Comparison of ENCODE assay signal across 29 mouse cellular contexts in genomic region chr16:45946335-45946734, GRCm38 (mm10). TPM values are rescaled to one million over a fixed set of nuclear protein-coding genes. Genes with fewer than 3 reads are reported as not detected.
A peak's percentile ranks its signal among the peaks of the same experiment; 100 is the strongest.
DNase-seq lines count a peak whose midpoint lies in the region; ATAC-seq and TF ChIP-seq lines count a peak whose summit lies in the region.
"Had no signal": no experiment of that assay in that cellular context is flagged by ENCODE, and none has a peak within 500 bp of the region (broad histone marks: within the 10 kb centered on the region; RNA-seq: fewer than 3 reads in every experiment).

No protein-coding gene starts in this region.

- H3K79me2 ChIP-seq in liver, adult 2 months (ENCODE audit: control insufficient read depth, insufficient read depth, low read length), result peaks cover 20% of the 10 kb centered on the region

- no peak for TF ChIP-seq EP300 in liver, postnatal 0 days (IDR thresholded peaks at IDR 0.05; ENCODE audit: low read depth)

- H3K4me1 ChIP-seq in kidney, adult 2 months (ENCODE audit: control insufficient read depth, insufficient read depth, low read length), result peaks cover 34% of the 10 kb centered on the region
- H3K4me1 ChIP-seq in liver, adult 2 months (ENCODE audit: control insufficient read depth, insufficient read depth, low read length), result peaks cover 15% of the 10 kb centered on the region
- no peaks in the 10 kb centered on the region for H3K4me1 ChIP-seq in liver, embryonic 11.5 days (replicated peaks; ENCODE audit: control insufficient read depth, insufficient read depth, low read length)
- no peaks in the 10 kb centered on the region for H3K4me1 ChIP-seq in liver, postnatal 0 days (ENCODE audit: insufficient read depth)
- H3K4me1 ChIP-seq: heart, embryonic 12.5 days; hindbrain, embryonic 15.5 days; megakaryocyte, embryonic 14.5 days; midbrain, embryonic 12.5 days had no signal

- TF ChIP-seq CTCF in kidney, adult 2 months (conservative IDR thresholded peaks at IDR 0.05; ENCODE audit: insufficient read depth, insufficient read length, low read depth, low read length), result no peak
- no peak for TF ChIP-seq CTCF in liver, adult 2 months (IDR thresholded peaks at IDR 0.05; ENCODE audit: low read depth, low read length)
- TF ChIP-seq CTCF in liver, postnatal 0 days (IDR thresholded peaks at IDR 0.05; ENCODE audit: low read depth), result no peak

- H3K27me3 ChIP-seq in kidney, adult 2 months (replicated peaks; ENCODE audit: control insufficient read depth, insufficient read depth, low read length), result no peaks in the 10 kb centered on the region
- no peaks in the 10 kb centered on the region for H3K27me3 ChIP-seq in liver, adult 2 months (ENCODE audit: control insufficient read depth, insufficient read depth, low read length)
- H3K27me3 ChIP-seq in liver, embryonic 11.5 days (replicated peaks; ENCODE audit: control insufficient read depth, insufficient read depth, low read length), result no peaks in the 10 kb centered on the region
- no peaks in the 10 kb centered on the region for H3K27me3 ChIP-seq in liver, postnatal 0 days (ENCODE audit: insufficient read depth, low read length)
- H3K27me3 ChIP-seq: embryonic facial prominence, embryonic 13.5 days; heart, embryonic 12.5 days; hindbrain, embryonic 15.5 days; limb, embryonic 12.5 days; midbrain, embryonic 12.5 days; neural tube, embryonic 13.5 days had no signal

- no peak for TF ChIP-seq POLR2A in kidney, adult 2 months (IDR thresholded peaks at IDR 0.05; ENCODE audit: low read depth, low read length)
- TF ChIP-seq POLR2A in liver, adult 2 months (IDR thresholded peaks at IDR 0.05; ENCODE audit: extremely low read depth, insufficient read depth, low read length), result no peak

- H3K9me3 ChIP-seq in liver, embryonic 11.5 days (ENCODE audit: control insufficient read depth, low read length), result no peaks in the 10 kb centered on the region
- no peaks in the 10 kb centered on the region for H3K9me3 ChIP-seq in liver, postnatal 0 days (ENCODE audit: low read length)
- H3K9me3 ChIP-seq: embryonic facial prominence, embryonic 13.5 days; heart, embryonic 12.5 days; hindbrain, embryonic 15.5 days; limb, embryonic 12.5 days; midbrain, embryonic 12.5 days; neural tube, embryonic 13.5 days had no signal

- WGBS in kidney, adult 2 months, result 66% methylated on average over 2 of the region's 2 CpGs
- 28% methylated on average over 2 of the region's 2 CpGs for WGBS in liver, adult 2 months
- WGBS in liver, embryonic 11.5 days, result 83% methylated on average over 2 of the region's 2 CpGs
- 77% methylated on average over 2 of the region's 2 CpGs for WGBS in liver, postnatal 0 days (ENCODE audit: insufficient replicate concordance)

- H3K4me3 ChIP-seq in kidney, adult 2 months (ENCODE audit: insufficient read depth, low read depth, low read length), result peak overlapping the region; percentile 51
- peak overlapping the region; percentile 54 for H3K4me3 ChIP-seq in liver, adult 2 months (ENCODE audit: insufficient read depth, low read depth, low read length)
- H3K4me3 ChIP-seq in liver, embryonic 11.5 days (ENCODE audit: low read depth, low read length), result no peak overlapping the region
- H3K4me3 ChIP-seq in liver, postnatal 0 days (ENCODE audit: low read depth, low read length), result no peak overlapping the region
- H3K4me3 ChIP-seq: embryonic facial prominence, embryonic 13.5 days; erythroblast, embryonic 14.5 days; heart, adult 2 months; heart, embryonic 12.5 days; hindbrain, embryonic 15.5 days; layer of hippocampus, adult 2 months; left cerebral cortex, adult 2 months; limb, embryonic 12.5 days; megakaryocyte, embryonic 14.5 days; midbrain, embryonic 12.5 days; neural tube, embryonic 13.5 days had no signal

- H3K27ac ChIP-seq in kidney, adult 2 months (ENCODE audit: insufficient read depth, low read depth, low read length), result peak overlapping the region; percentile 99
- H3K27ac ChIP-seq in liver, adult 2 months (replicated peaks; ENCODE audit: insufficient read depth, low read depth, low read length), result peak overlapping the region; percentile 86
- H3K27ac ChIP-seq in liver, embryonic 11.5 days (ENCODE audit: low read depth, low read length), result no peak overlapping the region
- H3K27ac ChIP-seq in liver, postnatal 0 days (ENCODE audit: low read depth), result peak overlapping the region; percentile 16
- H3K27ac ChIP-seq: embryonic facial prominence, embryonic 13.5 days; heart, adult 2 months; hindbrain, embryonic 15.5 days; layer of hippocampus, adult 2 months; left cerebral cortex, adult 2 months; limb, embryonic 12.5 days; midbrain, embryonic 12.5 days; neural tube, embryonic 13.5 days had no signal

- peak; percentile 36 for DNase-seq in kidney, adult 2 months
- DNase-seq in kidney, adult 11 months, result no peak
- peak; percentile 54 for DNase-seq in liver, adult 2 months (ENCODE audit: extremely low read depth, low read depth, low spot score)
- DNase-seq in liver, embryonic 11.5 days (ENCODE audit: low spot score), result no peak
- DNase-seq in 3T3-L1 (ENCODE audit: low read depth, low spot score), result peak; percentile 80
- no peak for DNase-seq in liver, postnatal 0 days
- DNase-seq in embryo, embryonic 10.5 days (ENCODE audit: low spot score), result no peak
- DNase-seq: adrenal gland, adult 8-10 months; cerebellum, adult 11 months; cerebellum, adult 9-11 months; heart, adult 2 months; kidney, postnatal 25 days; lung, adult 18-20 months; lung, postnatal 4 days; right cerebral cortex, postnatal 4 days had no signal

- ATAC-seq in liver, embryonic 11.5 days (replicated peaks; ENCODE audit: low FRiP score), result no peak
- no peak for ATAC-seq in liver, postnatal 0 days
- ATAC-seq in frontal cortex, adult (ENCODE audit: low TSS enrichment), result no peak
- ATAC-seq: forebrain, embryonic 16.5 days; inflammation-experienced regulatory T-cells, adult 6 months; lung, postnatal 0 days had no signal

- peaks cover 6% of the 10 kb centered on the region; the same call in 1 of the 2 replicates for H3K36me3 ChIP-seq in kidney, adult 2 months (ENCODE audit: control insufficient read depth, insufficient read depth, low read length)
- H3K36me3 ChIP-seq in liver, adult 2 months (ENCODE audit: control insufficient read depth, insufficient read depth, low read length), result peaks cover 18% of the 10 kb centered on the region
- no peaks in the 10 kb centered on the region for H3K36me3 ChIP-seq in liver, embryonic 11.5 days (ENCODE audit: control insufficient read depth, insufficient read depth, low read length)
- no peaks in the 10 kb centered on the region for H3K36me3 ChIP-seq in liver, postnatal 0 days (replicated peaks; ENCODE audit: insufficient read depth, low read length)
- H3K36me3 ChIP-seq: embryonic facial prominence, embryonic 13.5 days; heart, embryonic 12.5 days; hindbrain, embryonic 15.5 days; limb, embryonic 12.5 days; midbrain, embryonic 12.5 days; neural tube, embryonic 13.5 days had no signal

- peak overlapping the region; percentile 78 for H3K9ac ChIP-seq in liver, adult 2 months (ENCODE audit: low read depth, low read length)
- H3K9ac ChIP-seq in liver, embryonic 11.5 days (ENCODE audit: low read depth, low read length), result no peak overlapping the region
- H3K9ac ChIP-seq in liver, postnatal 0 days (replicated peaks), result no peak overlapping the region
- H3K9ac ChIP-seq: embryonic facial prominence, embryonic 13.5 days; heart, embryonic 12.5 days; hindbrain, embryonic 15.5 days; limb, embryonic 12.5 days; midbrain, embryonic 12.5 days; neural tube, embryonic 13.5 days had no signal

- no peak overlapping the region for H3K4me2 ChIP-seq in liver, embryonic 11.5 days
- peak overlapping the region; percentile 50 for H3K4me2 ChIP-seq in liver, postnatal 0 days (ENCODE audit: low read depth, low read length)
- H3K4me2 ChIP-seq: embryonic facial prominence, embryonic 13.5 days; heart, embryonic 12.5 days; hindbrain, embryonic 15.5 days; limb, embryonic 12.5 days; midbrain, embryonic 12.5 days; neural tube, embryonic 13.5 days had no signal

RNA-seq across cellular contexts. Expression of gene Phldb2, which starts 7.1 kb away (rescaled TPM):
- polyA plus RNA-seq in kidney, adult 2 months (2012; rRNA removed), result 55.4 and 73.5 TPM in 2 replicates
- 51.2 and 58.3 TPM in 2 replicates for total RNA-seq in liver, adult 2 months (2014; rRNA removed)
- polyA plus RNA-seq in liver, adult 2 months (2012; rRNA removed), result 19.1 and 20.0 TPM in 2 replicates
- polyA plus RNA-seq in liver, embryonic 11.5 days (2014; fragmentation: Nextera tagmentation; extraction: Ambion mirVana), result 24.3 and 25.9 TPM in 2 replicates
- 7.4 and 9.8 TPM in 2 replicates for polyA plus RNA-seq in liver, postnatal 0 days (2015; fragmentation: Nextera tagmentation; extraction: Ambion mirVana)

Comparison
In these comparisons a context has a peak if more than half of its experiments do, and no peak if none do; other contexts are left out.
1. DNase-seq: peak in kidney, adult 2 months (single experiment), liver, adult 2 months (single experiment) and 3T3-L1 (single experiment); none in kidney, adult 11 months (single experiment), liver, embryonic 11.5 days (single experiment), liver, postnatal 0 days (single experiment) and embryo, embryonic 10.5 days (single experiment).
2. H3K4me3 ChIP-seq: peak in kidney, adult 2 months (single experiment) and liver, adult 2 months (single experiment); none in liver, embryonic 11.5 days (single experiment) and liver, postnatal 0 days (single experiment).